Mouse (Mus musculus) regulatory T cell (primary cell): ENCODE results near the gene Sh3bp4.

Source experiments
- in situ Hi-C: fragments of 300-600 bp; cut with MboI, MseI; formaldehyde crosslinking; loops from one replicate; pipeline ENCODE4 v1.15.1; 2025; ENCODE audit warnings: high pct_unique_total_duplicates

Sh3bp4 gene

DNA sequence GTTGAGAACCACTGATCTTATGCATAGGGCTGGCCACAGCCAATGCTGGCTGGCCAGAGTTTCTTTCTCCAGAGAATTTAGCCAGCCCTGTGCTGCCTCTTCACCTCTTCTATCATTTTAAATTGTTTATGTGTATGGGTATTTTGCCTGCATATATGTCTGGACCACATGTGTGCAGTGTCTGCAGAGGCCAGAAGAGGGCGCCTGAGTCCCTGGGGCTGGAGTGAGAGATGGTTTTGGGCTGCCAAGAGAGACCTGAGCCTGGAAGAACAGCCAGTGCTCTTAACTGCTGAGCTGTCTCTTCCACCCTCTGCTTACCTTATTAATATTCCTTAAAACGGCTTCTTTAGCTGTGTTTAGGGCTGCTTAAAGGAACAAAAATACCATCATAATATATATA lies 105.1 kb downstream of the Sh3bp4 start:
- in situ Hi-C loops = no loop called here

DNA sequence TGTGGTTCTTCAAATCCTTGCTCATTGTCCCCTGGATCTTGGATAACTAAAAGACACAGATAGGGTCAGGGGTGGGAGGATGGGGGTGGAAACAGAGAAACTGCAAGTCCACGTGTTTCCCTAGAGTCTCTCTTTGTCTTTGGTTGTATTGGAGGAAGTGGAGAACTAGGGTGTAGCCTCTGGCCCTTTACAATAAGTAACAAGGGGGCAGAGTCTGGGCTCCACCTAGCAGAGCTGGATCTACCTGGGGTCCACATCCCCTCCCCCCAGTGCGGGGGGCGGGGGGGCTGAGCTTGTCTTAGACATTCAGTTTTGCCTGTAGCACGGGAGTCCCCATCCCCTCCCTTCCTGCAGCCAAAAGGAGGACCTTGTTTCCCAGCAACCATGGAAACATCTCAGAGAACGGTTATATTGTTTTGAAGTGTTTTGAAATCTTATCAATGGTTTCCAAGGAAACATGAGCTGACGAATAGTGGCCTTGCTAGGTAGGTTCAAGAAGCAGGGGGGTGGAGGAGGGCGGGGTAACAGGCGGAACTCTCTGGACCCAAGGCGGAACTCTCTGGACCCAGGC lies 113.1 kb downstream of the Sh3bp4 start:
- in situ Hi-C loops = no loop called here

DNA sequence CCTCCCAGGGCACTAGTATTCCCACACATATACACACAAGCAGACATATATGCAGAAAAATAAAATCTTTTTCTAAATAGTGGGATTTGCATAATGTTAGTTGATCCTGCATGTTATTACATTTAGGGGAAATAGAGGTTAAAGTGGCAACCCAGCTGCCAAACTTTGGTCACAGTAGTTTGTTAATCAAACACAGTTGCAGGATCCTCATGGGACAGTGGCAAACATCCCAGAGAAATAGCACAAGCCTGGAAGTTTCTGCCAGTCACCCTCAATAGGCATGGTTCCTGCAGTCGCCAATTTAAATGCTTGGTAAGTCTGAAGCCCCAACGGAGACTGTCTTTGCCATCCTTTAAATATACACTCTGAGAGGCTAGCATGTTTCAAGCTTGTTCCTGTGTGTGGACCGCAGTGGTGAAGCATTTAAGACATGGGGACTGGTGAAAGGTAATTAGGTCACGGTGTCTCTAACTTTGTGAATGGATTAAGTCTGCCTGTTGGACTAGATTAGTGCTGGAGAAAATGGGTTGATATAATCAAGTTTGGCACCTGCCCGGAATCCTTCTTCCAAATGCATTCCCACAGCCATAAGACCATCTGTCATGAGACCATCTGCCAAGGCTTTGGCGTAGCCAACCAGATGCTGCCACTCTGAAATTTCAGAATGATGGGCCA lies 114.0 kb downstream of the Sh3bp4 start:
- in situ Hi-C loops = no loop called here

DNA sequence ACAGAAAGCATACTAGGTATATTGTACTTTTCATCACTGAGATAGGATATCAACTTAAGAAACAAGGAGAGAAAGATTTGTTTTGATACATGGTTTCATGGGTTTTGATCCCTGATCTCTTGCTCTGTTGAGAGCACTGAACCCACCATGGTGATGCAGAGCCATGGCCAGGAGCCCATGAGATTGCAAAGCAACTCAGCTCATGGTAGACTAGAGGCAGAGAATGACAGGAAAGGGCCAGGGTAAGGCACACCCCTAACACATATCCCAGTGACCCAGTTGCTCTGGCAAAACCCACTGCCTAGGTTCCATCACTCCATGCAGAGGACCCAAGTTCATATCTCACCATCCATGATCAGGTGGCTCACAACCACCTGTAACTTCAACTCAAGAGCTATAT lies 114.6 kb downstream of the Sh3bp4 start:
- in situ Hi-C loops = no loop called here

DNA sequence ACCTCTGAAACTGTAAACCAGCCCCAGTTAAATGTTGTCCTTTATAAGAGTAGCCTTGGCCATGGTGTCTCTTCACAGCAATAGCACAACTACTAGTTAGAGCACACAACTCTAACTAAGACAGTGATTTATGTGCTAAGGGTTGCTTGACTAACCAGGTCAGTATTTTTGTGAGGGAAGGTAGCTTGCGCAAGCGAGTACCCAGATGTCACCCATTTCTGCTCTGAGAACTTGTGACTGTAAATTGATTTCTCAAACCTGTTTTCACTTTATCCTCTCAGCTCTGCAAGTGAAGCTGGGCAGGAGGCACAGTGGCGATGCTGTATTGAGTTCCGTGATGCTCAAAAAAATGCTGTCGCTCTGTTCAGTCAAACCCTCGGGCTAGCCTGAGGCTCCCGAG lies 117.2 kb downstream of the Sh3bp4 start:
- in situ Hi-C loops = no loop called here

DNA sequence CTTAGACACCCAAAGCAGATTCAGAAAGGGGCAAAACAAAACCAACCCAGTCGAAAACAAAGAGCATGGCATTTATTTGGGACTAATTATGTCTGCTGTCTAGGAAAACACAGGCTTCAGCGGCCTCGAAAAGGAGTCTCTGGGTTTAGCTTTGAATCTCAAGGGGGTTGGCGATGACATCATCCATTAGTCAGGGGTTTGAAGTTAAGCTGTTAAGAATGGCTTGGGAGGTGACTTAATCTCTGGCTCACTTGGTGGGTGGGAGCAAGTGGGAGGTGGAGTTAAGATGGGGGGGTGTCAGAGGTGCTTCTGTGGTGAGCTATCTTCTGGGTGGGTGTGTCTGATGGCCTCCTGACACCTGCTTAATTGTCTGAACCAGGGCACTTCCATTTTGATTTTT lies 117.9 kb downstream of the Sh3bp4 start:
- in situ Hi-C loops = no loop called here

DNA sequence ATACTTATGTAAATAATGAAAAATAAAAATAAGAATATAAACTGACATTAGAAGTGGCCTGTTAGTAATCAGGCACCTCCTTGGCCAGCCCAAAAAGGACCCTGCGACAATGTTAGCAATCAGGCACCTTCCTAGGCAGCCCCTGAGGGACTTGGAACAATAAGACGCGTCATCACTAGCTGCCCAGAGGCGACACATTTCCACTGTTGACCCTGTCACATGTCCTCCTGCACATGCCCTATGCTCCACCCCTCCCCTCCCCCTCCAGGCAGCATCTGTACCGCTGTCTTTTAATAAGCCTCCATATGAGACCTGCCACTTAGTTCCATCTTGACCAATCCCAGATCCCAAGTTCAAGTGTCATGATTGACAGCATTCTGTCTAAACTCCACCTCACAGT lies 119.0 kb downstream of the Sh3bp4 start:
- in situ Hi-C loops = no loop called here

DNA sequence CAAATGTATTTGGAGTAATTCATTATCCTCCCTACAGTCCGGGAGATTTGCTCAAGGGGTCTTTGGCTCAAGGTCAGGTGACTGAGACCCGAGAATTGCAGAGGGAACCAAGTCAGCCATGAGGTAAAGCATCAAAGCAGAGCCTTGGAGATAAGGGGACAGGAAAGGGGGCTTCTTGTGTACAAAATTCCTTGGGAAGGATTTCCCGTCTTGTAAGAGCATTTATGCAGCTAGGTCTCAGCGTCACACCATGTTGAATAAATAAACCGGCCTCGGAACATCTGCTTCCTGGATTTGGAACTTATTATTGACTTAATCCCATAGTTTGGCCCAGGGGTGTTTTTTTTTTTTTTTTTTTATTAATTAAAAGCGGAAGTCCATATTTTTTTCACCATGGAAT lies 120.4 kb downstream of the Sh3bp4 start:
- in situ Hi-C loops = loop anchor here (5.0 kb wide), 1 partner anchor 783 kb away; the partner anchor contains the start of gene Spp2

DNA sequence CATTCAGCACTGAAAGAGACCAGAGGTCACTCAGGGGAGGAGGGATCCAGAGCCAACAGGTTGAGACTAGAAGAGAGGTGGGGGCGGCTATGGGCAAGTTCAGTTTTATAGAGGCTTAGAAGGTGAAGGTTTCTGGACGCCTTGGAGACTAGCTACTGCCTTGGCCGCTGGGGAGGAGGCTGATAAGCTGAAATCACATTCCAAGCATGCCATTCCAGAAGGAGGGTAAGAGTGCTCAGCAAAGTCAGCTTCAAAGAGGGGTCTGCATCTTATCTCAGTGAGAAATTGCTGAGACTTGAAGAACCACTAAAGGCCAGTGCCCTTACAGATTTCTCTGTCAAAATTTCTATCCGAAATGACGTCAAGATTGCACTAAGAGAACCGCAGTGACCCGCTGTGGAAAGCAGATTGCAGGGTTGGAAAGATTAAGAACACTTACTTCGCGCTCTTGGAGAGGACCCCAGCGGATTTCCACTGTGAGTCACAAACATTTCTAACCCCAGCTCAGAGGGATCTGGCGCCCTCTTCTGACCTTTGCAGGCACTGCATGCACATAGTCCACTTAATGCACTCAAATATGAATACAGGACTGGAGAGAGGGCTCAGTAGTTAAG lies 121.0 kb downstream of the Sh3bp4 start:
- in situ Hi-C loops = loop anchor here (5.0 kb wide), 1 partner anchor 784 kb away; the partner anchor contains the start of gene Spp2

DNA sequence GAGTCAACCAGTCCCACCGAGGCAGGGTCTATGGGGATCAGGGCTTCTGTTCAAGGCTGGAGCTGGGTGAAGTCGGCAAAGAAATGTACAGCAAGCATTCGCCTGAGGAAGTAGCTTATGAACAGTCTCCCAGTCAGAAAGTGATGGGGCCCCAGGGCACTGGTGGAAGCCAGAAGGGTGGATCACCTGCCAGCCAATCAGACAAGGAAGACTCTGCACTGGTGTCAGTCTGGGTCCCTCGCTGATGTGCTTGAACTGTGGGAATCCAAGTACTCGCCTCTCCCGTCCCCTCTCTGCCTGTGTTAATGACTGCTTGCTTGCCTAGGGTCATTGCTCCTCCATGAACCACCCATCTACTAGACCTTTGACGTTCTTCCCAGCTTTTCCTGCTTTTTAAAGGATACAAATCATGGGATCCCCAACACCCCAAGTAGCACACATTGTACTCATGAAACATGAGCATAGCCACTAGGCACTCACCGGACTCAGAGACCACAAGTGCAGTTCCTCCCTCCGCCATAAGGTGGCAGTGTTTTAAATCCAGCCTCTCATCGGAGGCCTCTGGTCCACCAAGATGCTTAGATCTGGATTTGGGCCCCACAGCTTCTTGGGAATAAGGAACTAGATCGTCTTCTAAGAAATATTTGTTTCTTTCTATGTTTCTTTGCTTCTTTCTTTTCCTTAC lies 122.5 kb downstream of the Sh3bp4 start:
- in situ Hi-C loops = loop anchor here (5.0 kb wide), 1 partner anchor 785 kb away; the partner anchor contains the start of gene Spp2

DNA sequence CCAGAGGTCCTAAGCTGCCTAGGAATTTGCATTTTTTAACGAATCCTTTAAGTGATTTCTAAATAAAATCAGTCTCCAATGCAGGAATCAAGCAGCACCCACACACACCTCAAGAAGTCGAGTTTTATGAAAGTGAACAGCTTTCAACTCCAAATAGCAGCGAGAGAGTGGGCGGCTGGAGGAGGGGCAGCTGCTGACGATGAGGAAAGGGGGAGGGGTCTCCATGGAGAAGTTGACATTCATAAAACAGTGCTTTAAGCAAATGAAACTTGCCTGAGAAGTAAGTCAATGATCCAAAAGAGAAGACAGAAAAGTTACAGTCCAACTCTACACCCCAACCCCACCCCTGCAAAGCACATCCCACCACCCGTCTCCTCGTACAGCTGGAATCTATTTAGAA lies 123.4 kb downstream of the Sh3bp4 start:
- in situ Hi-C loops = loop anchor here (5.0 kb wide), 1 partner anchor 786 kb away; the partner anchor contains the start of gene Spp2

DNA sequence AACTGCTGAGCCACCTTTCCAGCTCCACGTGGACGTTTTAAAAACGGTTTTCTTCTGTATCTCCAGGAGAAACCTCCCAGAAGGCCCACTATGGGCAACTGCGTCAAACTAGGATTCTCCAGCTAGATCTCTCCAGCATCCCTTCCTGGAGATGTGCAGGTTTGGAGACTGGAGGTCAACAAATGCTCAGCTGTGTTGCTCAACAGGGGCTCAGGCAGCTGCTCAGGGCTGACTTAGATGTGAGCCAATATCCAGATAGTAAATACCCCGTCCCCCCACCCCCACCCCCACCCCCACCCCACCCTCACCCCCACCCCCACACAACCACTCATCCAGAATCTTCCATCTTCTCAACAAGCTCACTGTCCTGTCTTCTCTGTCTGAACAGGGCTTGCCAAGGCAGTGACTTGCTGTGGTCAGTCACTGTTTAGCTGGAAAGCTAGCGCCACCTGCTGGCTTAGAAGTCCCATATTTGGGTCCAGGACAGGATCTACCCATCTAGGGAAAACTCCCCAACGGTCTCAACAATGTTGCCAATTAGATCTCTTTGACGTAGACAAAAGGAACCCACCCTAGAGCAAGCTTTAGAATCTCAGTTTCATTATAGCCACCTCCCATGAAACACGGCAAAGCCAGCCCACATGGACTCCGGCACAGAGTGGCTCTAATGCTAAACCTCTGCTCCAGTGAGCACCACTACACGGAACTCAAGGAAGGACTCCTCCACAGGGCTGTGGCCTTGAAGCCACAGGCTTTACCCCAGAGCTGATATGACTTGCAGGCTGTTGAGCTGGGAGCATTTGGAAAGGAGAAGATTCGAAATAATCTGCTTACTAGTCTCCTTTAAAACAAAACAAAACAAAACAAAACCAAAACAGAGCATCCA lies 125.9 kb downstream of the Sh3bp4 start:
- in situ Hi-C loops = loop anchor here (5.0 kb wide), 1 partner anchor 454 kb away; no protein-coding TSS in a partner anchor
